Mouse (Mus musculus) right cerebral cortex, postnatal 4 days (tissue): ENCODE data around the gene Eapp.
A peak's percentile ranks its signal among the peaks of the same experiment; 100 is the strongest.
"Not testable (repeated sequence)": the region's sequence is repeated elsewhere in the genome, so short reads cannot be mapped to it uniquely, and the experiment has no call there.

Source experiments
- DNase-seq: peaks from one replicate; pipeline ENCODE4 v3.0.0-alpha.2; 2022

Gene Eapp

DNA sequence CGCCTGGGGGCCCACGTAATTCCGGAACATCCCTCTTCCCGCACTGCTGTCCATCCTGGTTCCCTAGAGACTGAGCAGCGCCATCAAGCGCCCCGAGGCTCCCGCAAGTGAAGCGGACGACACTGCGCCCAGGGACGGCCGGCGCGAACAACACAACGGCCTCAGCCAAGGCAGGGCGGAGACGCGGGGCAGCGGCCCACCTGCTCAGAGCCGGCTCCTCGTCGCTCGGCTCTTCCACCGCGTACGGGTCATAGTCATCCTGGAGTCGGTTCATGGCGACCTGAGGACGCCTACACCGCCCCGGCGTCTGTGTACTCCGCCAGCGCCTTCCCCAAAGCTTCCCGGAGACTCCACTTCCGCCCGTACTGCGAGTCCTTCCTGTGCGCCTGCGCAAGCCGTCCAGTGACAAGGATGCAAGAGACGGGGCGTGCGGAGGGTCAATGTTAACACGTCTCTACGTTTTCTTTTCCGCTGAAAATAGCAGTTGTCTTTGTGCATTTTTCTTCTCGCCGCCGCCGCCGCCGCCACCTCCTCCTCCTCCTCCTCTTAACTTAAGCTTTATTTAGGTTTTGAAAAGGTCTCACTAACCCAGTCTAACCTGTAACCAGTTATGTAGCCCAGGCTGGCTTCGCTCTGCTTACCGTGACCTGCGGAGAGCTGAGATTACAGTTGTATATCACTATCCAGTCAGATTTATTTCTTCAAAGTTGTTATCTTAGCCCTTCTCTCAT lies at the start of gene Eapp:
Gene Eapp (minus strand): TSS at position 387 of the 731 bp plus-strand sequence.
- peak; percentile 93 for DNase-seq

DNA sequence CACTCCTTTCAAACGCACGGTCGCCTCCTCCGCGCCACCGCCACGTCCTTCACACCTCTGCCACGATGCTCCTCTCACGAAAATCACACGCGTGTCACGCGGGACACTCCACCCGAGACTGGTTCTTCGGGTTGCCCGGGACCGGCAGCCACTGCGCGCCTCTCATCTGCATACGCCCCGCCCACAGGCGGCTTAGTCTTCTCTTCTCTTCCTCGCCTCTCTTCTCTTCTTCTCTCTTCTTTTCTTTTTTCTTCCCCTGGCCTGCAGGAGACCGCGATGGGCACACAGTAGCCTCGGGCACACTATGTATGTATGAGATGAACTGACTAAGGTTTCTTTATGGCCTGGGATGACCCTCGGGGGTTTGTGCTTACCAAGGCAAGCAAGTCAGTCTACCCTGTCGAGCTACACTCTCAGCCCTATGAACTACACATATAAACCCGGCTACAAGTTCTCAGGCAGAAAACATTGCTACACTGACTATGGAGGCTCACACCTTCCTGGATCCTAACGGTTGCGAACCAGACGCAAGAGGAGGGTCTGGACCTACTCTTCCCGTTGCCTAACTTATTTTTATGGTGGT lies 43.1 kb upstream of the Eapp start:
- not testable (repeated sequence) for DNase-seq

DNA sequence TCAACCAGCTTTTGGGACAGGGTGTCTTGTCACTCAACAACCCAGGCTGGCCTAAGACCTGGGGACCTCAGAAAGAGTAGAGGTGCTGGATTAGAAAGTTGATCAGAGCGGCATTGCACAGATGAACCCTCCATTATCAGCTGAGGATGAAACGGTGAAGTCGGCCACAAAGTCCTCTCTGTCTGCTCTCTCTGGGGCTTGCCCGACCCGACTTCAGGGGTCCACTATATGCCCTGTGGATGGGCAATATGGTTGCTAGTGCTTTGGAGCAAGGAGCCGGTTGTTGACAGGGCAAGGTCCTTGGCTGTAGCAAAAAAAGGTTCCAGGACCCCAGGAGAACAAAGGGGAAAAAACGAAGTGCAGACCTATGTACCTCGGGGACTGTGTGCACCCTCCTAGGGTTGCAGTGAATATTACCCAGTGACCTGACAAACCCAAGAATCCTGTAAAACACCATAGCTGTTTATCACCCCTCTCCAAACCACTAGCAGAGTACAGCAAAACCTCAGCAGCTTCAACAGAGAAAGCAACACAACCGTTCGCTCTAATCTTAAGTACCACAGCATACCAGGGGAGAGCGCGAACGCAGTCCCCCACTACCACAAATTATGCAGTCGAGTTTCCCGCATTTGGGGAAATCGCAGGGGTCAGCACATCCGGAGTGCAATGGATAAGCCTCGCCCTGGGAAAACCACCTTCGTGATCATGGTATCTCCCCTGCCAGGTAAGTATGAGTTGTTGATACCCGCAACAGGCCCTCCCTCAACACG lies 42.4 kb upstream of the Eapp start:
- not testable (repeated sequence) for DNase-seq

DNA sequence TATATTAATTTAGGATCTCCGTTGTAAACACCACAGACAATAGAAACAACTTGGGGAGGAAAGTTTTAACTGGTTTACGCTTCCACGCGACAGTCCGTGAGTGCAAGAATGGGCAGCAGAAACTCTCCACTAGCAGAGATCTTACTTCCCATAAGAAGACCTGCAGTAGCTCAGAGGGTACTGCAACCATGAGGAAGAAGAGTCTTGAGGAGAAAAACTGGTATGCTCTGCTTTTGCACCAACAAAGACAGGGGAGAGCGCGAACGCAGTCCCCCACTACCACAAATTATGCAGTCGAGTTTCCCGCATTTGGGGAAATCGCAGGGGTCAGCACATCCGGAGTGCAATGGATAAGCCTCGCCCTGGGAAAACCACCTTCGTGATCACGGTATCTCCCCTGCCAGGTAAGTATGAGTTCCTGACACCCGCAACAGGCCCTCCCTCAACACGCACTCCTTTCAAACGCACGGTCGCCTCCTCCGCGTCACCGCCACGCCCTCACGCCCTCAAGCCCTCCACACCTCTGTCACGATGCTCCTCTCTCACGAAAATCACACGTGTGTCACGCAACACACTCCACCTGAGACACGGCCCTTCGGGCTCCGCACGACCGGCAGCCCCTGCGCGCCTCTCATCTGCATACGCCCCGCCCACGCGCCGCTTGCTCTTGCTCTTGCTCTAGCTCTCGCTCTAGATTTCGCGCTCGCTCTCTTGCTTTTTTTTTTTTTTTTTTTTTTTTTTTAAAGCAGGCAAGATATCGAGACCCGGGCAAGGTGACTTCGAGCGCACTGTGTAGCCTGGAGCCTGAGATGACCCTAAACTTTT lies 38.8 kb upstream of the Eapp start:
- peak; percentile 47 for DNase-seq

DNA sequence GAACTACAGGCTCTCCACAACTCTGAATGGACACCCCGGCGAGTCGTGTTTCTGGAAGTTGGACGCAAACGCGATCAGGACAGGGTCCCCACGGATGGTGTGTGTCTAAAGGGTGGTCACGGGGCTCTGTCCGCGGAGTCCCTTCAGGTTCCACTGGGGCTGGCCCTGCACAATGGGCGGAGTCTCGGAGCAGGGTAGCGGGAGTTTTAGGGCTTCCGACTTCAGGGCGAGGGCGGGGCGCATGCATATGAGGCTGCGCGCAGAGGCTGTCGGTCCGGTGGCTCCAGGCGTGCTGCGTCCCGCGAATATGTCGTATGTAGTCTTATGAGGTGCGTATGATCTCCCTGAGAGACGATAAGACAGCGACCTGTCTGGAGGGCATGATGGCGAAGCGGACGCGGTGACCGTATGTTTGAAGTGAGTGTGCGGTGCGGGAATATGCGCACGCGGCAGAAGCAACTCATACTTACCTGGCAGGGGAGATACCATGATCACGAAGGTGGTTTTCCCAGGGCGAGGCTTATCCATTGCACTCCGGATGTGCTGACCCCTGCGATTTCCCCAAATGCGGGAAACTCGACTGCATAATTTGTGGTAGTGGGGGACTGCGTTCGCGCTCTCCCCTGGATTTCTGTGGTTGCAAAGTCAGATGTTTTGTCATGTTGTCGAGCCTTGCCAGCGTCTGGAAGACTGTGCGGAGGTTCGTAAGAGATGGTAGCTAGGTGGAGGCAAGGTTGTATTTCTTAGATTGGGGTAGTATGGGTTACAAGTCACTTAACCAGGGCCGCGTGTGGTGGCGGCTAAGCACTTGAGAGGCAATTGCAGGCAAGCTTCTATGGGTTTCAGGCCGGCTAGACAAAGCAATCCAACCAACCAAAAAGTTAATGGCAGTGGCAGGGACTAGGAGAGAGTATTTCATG lies 33.7 kb upstream of the Eapp start:
- not testable (repeated sequence) for DNase-seq

DNA sequence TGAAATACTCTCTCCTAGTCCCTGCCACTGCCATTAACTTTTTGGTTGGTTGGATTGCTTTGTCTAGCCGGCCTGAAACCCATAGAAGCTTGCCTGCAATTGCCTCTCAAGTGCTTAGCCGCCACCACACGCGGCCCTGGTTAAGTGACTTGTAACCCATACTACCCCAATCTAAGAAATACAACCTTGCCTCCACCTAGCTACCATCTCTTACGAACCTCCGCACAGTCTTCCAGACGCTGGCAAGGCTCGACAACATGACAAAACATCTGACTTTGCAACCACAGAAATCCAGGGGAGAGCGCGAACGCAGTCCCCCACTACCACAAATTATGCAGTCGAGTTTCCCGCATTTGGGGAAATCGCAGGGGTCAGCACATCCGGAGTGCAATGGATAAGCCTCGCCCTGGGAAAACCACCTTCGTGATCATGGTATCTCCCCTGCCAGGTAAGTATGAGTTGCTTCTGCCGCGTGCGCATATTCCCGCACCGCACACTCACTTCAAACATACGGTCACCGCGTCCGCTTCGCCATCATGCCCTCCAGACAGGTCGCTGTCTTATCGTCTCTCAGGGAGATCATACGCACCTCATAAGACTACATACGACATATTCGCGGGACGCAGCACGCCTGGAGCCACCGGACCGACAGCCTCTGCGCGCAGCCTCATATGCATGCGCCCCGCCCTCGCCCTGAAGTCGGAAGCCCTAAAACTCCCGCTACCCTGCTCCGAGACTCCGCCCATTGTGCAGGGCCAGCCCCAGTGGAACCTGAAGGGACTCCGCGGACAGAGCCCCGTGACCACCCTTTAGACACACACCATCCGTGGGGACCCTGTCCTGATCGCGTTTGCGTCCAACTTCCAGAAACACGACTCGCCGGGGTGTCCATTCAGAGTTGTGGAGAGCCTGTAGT lies 23.4 kb upstream of the Eapp start:
- not testable (repeated sequence) for DNase-seq

DNA sequence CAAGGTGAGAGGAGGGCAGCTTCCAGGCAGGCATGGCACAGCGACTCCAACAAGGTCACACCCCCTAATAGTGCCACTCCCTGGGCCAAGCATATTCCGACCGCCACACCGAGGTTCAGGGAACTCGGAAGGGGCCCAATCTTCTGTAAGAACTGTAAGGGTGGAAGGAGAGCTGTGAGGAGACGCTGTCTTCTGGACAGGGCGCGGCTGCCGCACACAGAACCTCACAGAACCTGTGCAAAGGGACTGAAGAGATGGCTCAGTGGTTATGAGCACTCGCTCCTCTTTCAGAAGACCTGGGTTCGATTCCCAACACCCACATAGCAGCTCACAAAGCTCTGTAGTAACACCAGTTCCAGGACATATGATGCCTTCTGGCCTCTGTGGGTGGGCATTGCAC lies 21.8 kb upstream of the Eapp start:
- DNase-seq = not testable (repeated sequence)

DNA sequence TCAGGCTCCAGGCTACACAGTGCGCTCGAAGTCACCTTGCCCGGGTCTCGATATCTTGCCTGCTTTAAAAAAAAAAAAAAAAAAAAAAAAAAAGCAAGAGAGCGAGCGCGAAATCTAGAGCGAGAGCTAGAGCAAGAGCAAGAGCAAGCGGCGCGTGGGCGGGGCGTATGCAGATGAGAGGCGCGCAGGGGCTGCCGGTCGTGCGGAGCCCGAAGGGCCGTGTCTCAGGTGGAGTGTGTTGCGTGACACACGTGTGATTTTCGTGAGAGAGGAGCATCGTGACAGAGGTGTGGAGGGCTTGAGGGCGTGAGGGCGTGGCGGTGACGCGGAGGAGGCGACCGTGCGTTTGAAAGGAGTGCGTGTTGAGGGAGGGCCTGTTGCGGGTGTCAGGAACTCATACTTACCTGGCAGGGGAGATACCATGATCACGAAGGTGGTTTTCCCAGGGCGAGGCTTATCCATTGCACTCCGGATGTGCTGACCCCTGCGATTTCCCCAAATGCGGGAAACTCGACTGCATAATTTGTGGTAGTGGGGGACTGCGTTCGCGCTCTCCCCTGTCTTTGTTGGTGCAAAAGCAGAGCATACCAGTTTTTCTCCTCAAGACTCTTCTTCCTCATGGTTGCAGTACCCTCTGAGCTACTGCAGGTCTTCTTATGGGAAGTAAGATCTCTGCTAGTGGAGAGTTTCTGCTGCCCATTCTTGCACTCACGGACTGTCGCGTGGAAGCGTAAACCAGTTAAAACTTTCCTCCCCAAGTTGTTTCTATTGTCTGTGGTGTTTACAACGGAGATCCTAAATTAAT lies 18.3 kb upstream of the Eapp start:
- not testable (repeated sequence) for DNase-seq

DNA sequence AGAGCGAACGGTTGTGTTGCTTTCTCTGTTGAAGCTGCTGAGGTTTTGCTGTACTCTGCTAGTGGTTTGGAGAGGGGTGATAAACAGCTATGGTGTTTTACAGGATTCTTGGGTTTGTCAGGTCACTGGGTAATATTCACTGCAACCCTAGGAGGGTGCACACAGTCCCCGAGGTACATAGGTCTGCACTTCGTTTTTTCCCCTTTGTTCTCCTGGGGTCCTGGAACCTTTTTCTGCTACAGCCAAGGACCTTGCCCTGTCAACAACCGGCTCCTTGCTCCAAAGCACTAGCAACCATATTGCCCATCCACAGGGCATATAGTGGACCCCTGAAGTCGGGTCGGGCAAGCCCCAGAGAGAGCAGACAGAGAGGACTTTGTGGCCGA lies 14.8 kb upstream of the Eapp start:
- peak; percentile 20 for DNase-seq

DNA sequence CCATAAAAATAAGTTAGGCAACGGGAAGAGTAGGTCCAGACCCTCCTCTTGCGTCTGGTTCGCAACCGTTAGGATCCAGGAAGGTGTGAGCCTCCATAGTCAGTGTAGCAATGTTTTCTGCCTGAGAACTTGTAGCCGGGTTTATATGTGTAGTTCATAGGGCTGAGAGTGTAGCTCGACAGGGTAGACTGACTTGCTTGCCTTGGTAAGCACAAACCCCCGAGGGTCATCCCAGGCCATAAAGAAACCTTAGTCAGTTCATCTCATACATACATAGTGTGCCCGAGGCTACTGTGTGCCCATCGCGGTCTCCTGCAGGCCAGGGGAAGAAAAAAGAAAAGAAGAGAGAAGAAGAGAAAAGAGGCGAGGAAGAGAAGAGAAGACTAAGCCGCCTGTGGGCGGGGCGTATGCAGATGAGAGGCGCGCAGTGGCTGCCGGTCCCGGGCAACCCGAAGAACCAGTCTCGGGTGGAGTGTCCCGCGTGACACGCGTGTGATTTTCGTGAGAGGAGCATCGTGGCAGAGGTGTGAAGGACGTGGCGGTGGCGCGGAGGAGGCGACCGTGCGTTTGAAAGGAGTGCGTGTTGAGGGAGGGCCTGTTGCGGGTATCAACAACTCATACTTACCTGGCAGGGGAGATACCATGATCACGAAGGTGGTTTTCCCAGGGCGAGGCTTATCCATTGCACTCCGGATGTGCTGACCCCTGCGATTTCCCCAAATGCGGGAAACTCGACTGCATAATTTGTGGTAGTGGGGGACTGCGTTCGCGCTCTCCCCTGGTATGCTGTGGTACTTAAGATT lies 14.2 kb upstream of the Eapp start:
- DNase-seq = not testable (repeated sequence)

DNA sequence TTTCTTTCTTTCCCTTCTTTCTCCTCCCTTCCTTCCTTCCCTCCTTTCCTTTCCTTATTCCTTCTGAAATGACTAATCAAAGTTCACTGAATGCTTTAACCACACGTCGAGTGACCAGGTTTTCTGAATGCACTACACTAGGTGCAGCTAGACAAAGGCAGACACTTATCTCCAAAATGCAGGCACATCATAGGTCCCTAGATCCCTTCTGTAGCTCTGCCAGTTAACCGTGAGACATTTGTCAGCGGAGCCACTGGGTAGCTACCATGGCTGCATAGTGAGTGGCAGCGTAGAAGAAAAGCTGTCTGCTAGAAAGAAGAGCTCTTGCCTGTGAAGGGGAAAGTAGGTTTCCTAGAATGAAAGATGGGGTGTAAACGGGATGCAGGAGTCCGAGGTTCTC lies 3.7 kb upstream of the Eapp start:
- DNase-seq = no peak

DNA sequence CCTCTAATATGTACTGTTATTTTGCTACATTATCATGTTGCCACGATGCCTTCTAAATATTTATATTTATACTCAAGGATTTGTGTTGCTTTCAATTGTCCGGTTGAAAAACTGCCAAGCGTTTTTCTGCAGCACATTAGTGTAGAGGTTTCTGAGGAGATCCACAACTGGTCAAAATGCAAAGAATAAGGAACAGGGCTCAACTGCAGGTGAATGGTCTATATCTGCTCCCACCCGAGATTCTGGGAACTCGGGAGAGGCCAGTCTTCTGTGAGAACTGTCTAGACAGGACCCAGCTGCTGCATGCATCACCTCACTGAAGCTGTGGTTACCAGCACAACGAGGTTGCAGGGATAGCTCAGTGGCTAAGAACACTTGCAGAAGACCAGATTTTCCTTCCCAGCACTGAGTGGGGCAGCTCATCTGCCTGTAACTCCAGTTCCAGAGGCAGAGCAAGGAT lies 2.1 kb upstream of the Eapp start:
- peak; percentile 12 for DNase-seq

DNA sequence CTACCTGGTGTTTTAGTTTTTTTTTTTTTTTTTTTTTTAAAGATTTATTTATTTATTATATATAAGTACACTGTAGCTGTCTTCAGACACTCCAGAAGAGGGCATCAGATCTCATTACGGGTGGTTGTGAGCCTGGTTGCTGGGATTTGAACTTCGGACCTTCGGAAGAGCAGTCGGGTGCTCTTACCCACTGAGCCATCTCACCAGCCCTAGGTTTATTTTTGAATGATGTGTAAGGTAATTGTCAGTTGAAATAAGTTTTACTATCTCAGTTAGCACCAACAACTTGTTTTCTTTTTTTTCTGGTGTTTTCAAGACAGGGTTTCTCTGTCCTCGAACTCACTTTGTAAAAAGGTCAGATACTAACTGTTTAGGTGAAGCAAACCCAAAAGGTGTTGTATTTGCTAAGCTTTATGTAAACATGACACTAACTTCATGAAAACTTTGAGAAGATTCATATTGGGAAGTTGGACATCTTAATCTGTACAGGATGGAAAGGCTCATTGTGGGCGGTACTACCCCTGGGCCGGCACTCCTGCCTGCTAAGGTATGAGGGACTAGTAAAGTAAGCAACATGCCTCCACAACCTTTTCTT lies 1.4 kb upstream of the Eapp start:
- DNase-seq = peak; percentile 22

DNA sequence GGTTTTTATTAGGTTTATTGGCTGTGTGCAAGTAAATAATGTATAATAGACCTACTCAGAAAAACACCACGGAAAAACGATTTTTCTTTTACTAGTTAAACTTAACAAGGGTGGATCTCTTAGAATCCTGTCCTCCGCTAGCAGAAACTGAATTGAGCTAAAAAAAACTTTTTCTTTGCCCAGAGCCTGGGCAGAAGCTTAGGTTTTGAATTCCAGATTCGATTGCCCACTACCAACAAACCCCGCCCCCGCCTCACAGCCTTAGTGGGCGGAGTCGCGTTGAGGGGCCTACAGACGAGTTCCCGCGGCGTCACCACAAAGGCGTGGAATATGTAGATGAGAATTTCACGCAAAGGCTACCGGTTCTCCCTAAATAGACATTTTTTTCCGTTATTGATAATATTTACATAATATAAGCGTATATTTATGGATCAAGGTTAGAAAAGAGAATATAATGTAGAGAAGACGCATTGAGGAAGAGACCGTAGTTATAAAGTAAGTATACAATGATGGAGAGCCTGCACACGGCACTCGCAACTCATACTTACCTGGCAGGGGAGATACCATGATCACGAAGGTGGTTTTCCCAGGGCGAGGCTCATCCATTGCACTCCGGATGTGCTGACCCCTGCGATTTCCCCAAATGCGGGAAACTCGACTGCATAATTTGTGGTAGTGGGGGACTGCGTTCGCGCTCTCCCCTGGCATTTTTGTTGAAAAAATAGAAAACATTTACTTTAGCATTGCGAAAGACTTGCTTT lies 725 bp upstream of the Eapp start:
- peak; percentile 91 for DNase-seq

DNA sequence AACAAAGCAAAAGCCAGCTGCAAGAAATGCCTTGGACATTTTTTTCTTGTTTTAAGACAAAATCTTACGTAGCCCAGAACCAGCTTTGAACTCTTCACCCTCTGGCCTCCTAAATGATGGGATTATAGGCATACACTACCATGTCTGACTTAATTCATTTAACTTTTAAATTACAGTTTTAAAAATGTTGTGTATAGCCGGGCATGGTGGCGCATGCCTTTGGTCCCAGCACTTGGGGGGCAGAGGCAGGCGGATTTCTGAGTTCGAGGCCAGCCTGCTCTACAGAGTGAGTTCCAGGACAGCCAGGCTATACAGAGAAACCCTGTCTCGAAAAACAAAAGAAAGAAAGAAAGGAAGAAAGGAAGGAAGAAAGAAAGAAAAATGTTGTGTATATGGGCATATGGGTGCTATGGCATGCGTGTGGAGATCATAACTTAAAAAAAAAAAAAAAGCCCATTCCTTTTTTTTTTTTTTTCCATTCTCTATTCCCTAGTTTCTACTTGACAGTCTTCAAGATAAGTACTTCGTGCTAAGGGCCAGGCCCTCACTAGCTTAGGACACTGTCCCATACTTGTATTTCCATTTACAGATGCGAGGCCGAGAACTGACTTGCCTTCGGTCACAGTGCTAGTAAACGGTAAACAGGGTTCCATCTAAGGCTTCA lies 718 bp downstream of the Eapp start:
- no peak for DNase-seq

DNA sequence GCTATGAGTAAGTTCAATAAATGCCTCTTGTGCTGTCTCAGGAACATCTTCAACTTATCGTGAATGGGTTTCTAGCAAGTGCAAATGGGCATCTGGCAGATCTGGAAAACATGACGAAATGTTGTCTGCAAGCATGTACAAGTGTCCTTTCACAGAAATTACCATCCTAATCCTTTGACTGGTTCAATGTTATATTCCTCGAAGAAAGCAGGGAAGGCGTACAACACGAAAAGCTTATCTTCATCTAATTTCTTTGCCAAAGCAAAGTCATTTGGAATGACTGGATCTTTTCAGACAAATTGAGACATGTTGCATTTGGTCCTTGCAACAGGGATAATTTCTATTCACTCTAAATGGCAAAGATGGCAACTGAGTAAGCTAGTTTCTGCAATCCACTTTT lies 6.6 kb downstream of the Eapp start:
- no peak for DNase-seq

DNA sequence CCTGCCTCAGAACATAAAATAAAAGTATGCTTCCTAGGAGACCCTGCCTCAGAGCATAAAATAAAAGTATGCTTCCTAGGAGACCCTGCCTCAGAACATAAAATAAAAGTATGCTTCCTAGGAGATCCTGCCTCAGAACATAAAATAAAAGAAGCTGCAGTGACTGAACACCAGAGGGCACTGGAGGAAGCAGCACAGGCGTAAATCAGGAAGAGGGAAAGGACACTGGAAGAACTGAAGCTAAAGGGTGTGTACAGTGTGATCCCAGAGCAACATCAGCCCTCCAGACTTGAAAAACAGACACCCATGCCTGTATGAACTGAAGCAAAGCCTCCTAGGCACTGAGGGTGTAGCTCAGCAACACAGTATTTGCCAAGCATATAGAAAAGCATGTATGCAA lies 12.5 kb downstream of the Eapp start:
- DNase-seq = no peak
